Mouse (Mus musculus) hindbrain, embryonic 14.5 days (tissue): ENCODE results near the gene Mast1. TPM values are rescaled to one million over a fixed set of nuclear protein-coding genes. Genes with fewer than 3 reads are reported as not detected.

Experiments
- ATAC-seq: fragments of 200-750 bp; cut with Nextera tagmentation; 2 replicates; pipeline ENCODE4 v1.8.0; 2017; ENCODE audit warnings: moderate number of reproducible peaks, mild to moderate bottlenecking, moderate TSS enrichment, moderate library complexity; ENCODE audit not compliant: low FRiP score
- DNase-seq: peaks from one replicate; pipeline ENCODE4 v3.0.0-alpha.2; 2015; ENCODE audit warnings: low spot score
- H3K27ac ChIP-seq: fragments of 300-500 bp; sonication (generic); 2 replicates; pipeline ENCODE4 v1.5.1; 2014; ENCODE audit warnings: mild to moderate bottlenecking, moderate library complexity
- H3K27me3 ChIP-seq: fragments of 300-500 bp; sonication (generic); 2 replicates; pipeline ENCODE4 v1.6.1; 2014; ENCODE audit warnings: mild to moderate bottlenecking, low read length, mixed read lengths; ENCODE audit not compliant: control insufficient read depth, insufficient read depth
- H3K36me3 ChIP-seq: fragments of 300-500 bp; sonication (generic); replicated peaks from 2 replicates; pipeline ENCODE4 v1.6.1; 2014; ENCODE audit not compliant: control insufficient read depth, insufficient read depth
- H3K4me1 ChIP-seq: fragments of 300-500 bp; sonication (generic); replicated peaks from 2 replicates; pipeline ENCODE4 v1.6.1; 2014; ENCODE audit warnings: antibody characterized with exemption, low read length, mixed read lengths; ENCODE audit not compliant: control insufficient read depth, insufficient read depth
- H3K4me2 ChIP-seq: fragments of 300-500 bp; sonication (generic); replicated peaks from 2 replicates; pipeline ENCODE4 v1.6.1; 2014; ENCODE audit warnings: mild to moderate bottlenecking, moderate library complexity
- H3K4me3 ChIP-seq: fragments of 300-500 bp; sonication (generic); replicated peaks from 2 replicates; pipeline ENCODE4 v1.5.1; 2014; ENCODE audit warnings: mild to moderate bottlenecking, low read length
- H3K9ac ChIP-seq: fragments of 300-500 bp; sonication (generic); 2 replicates; pipeline ENCODE4 v1.6.1; 2014
- H3K9me3 ChIP-seq: fragments of 300-500 bp; sonication (generic); 2 replicates; pipeline ENCODE4 v1.6.1; 2016; ENCODE audit warnings: low read length; ENCODE audit not compliant: control insufficient read depth
- WGBS: fragments of 180-500 bp; shearing (Covaris S2); extraction: QIAGEN DNeasy Blood & Tissue Kit; methylation state at CpG from one replicate; pipeline ENCODE4 v1.1.7; 2014; 5-methylcytosine and 5-hydroxymethylcytosine counted together
- polyA plus RNA-seq: library from polyadenylated mRNA; unstranded; fragments of >200 nt; fragmentation: Nextera tagmentation; extraction: Ambion mirVana; gene quantifications from 2 replicates; pipeline ENCODE4 v1.2.1, GENCODE M21; 2014

Gene Mast1
- polyA plus RNA-seq, 1 experiment from 2014 or later: 69.7 TPM

DNA sequence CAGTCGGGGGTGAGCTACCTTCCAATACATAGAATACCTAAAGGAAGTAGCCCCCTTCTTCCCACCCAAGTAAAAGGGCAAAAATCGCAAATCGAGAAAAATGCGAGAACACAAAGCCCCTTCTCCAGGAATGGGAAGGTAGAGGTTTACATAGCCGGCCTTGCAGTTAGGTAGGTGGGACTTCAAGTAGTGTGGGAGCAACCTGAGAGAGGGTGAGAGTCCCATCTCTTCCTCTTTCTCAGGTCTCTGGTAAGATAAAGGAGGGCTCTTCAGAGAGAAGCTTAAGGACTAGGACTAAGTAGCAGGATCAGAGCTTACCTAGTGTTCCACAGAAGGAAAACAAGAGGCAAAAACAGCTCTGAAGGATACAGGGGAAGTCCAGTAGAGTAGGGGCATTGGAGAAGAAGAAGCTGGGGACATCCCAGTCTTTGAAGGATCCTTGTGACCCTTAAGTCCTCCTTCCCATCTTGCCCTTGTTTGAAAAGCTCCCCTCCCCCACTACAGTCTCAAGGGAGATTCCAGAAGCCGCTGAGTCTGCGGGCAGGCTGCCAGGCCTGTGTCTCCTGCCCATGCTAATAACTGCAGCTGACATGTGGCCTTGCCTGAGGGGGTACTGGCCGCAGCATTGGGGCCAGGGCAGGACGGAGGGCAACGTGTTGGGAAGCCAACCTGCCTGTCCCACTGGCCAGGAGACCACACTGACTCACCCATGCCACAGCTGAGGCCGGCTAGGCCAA is 43.6 kb upstream of the Mast1 start:
- Histone ChIP-seq H3K9ac (no peak overlapping the region), H3K4me2 (peak overlapping the region; percentile 97), H3K36me3 (no peaks in the 10 kb centered on the region), H3K9me3 (no peaks in the 10 kb centered on the region), H3K4me3 (no peak overlapping the region), H3K4me1 (peaks cover 55% of the 10 kb centered on the region), H3K27ac (peak overlapping the region; percentile 49; the same call in 1 of the 2 replicates), H3K27me3 (peaks cover 17% of the 10 kb centered on the region)
- peak; percentile 57 for DNase-seq
- ATAC-seq: no peak
- WGBS: 29% methylated on average over 11 of the region's 11 CpGs

GRCm38 (mm10) chr8:84979599-84980421 is 42.7 kb upstream of the Mast1 start:
- H3K36me3 ChIP-seq: 0 out of 2 replicates have a peak, but pooled peaks cover 6% of the 10 kb centered on the region
- peaks cover 48% of the 10 kb centered on the region for H3K4me1 ChIP-seq
- peak overlapping the region; percentile 50 for H3K4me3 ChIP-seq
- peak; percentile 86 for DNase-seq
- H3K9me3 ChIP-seq: no peaks in the 10 kb centered on the region
- peaks cover 16% of the 10 kb centered on the region for H3K27me3 ChIP-seq
- H3K9ac ChIP-seq: peak overlapping the region; percentile 35
- H3K27ac ChIP-seq: no peak overlapping the region
- H3K4me2 ChIP-seq: peak overlapping the region; percentile 97
- peak; percentile 37 for ATAC-seq
- under 1% methylated on average over 41 of the region's 42 CpGs for WGBS

GRCm38 (mm10) chr8:84978248-84978940 is 41.2 kb upstream of the Mast1 start, which contains the start of gene Junb:
Junb (minus strand) TSS chr8:84978718.
- Histone ChIP-seq H3K36me3 (peaks cover 19% of the 10 kb centered on the region), H3K4me2 (peak within 1 kb of the TSS; percentile 97), H3K9ac (peak within 1 kb of the TSS; percentile 60), H3K4me3 (peak within 1 kb of the TSS; percentile 50), H3K9me3 (no peaks in the 10 kb centered on the region), H3K27ac (peak within 1 kb of the TSS; percentile 48; the same call in 1 of the 2 replicates), H3K27me3 (peaks cover 6% of the 10 kb centered on the region), H3K4me1 (peaks cover 45% of the 10 kb centered on the region)
- under 1% methylated on average over 63 of the region's 63 CpGs for WGBS
- peak; percentile 78 for DNase-seq
- peak; percentile 45 for ATAC-seq

- Histone ChIP-seq H3K27me3 (peaks cover 6% of the 10 kb centered on the region), H3K4me1 (peaks cover 45% of the 10 kb centered on the region), H3K4me2 (peak overlapping the region; percentile 97), H3K4me3 (peak overlapping the region; percentile 50), H3K9me3 (no peaks in the 10 kb centered on the region), H3K9ac (peak overlapping the region; percentile 60), H3K27ac (no peak overlapping the region; the same call in 1 of the 2 replicates), H3K36me3 (peaks cover 25% of the 10 kb centered on the region)
- DNase-seq: no peak
- 1% methylated on average over 58 of the region's 70 CpGs for WGBS
- ATAC-seq: no peak
These were observed 40.5 kb upstream of the Mast1 start for GRCm38 (mm10) chr8:84977435-84978247.

- DNase-seq (no peak), ATAC-seq (no peak)
- no peaks in the 10 kb centered on the region for H3K9me3 ChIP-seq
- H3K27ac ChIP-seq: no peak overlapping the region
- peak overlapping the region; percentile 50 for H3K4me3 ChIP-seq
- H3K9ac ChIP-seq: peak overlapping the region; percentile 60
- H3K36me3 ChIP-seq: peaks cover 33% of the 10 kb centered on the region
- 2% methylated on average over 25 of the region's 25 CpGs for WGBS
- peak overlapping the region; percentile 97 for H3K4me2 ChIP-seq
- H3K27me3 ChIP-seq: peaks cover 6% of the 10 kb centered on the region
- H3K4me1 ChIP-seq: peaks cover 45% of the 10 kb centered on the region
These were observed 39.7 kb upstream of the Mast1 start for GRCm38 (mm10) chr8:84976763-84977434.

- H3K27ac ChIP-seq: peak overlapping the region; percentile 9; the same call in 1 of the 2 replicates
- DNase-seq (peak; percentile 92), ATAC-seq (peak; percentile 77)
- H3K9ac ChIP-seq: peak overlapping the region; percentile 60
- H3K27me3 ChIP-seq: peaks cover 6% of the 10 kb centered on the region
- H3K36me3 ChIP-seq: peaks cover 40% of the 10 kb centered on the region
- H3K4me3 ChIP-seq: peak overlapping the region; percentile 50
- no peaks in the 10 kb centered on the region for H3K9me3 ChIP-seq
- H3K4me1 ChIP-seq: peaks cover 44% of the 10 kb centered on the region
- WGBS: under 1% methylated on average over 60 of the region's 61 CpGs
- H3K4me2 ChIP-seq: peak overlapping the region; percentile 97
These were observed 39.0 kb upstream of the Mast1 start for GRCm38 (mm10) chr8:84976031-84976762.

GRCm38 (mm10) chr8:84975434-84975833 is 38.3 kb upstream of the Mast1 start:
- WGBS: 37% methylated on average over 7 of the region's 7 CpGs
- H3K4me3 ChIP-seq: no peak overlapping the region; the same call in 1 of the 2 replicates

More at GRCm38 (mm10) chr8:84975434-84975833, 38.3 kb upstream of the Mast1 start:
- Histone ChIP-seq H3K9me3 (no peaks in the 10 kb centered on the region), H3K36me3 (peaks cover 47% of the 10 kb centered on the region), H3K4me1 (peaks cover 44% of the 10 kb centered on the region), H3K4me2 (peak overlapping the region; percentile 97), H3K27me3 (peaks cover 6% of the 10 kb centered on the region), H3K27ac (no peak overlapping the region), H3K9ac (no peak overlapping the region)
- ATAC-seq (no peak), DNase-seq (no peak)
